Mouse (Mus musculus) spleen, adult 2 months (tissue): ENCODE measurements around the gene Tmem160.

ENCODE experiments used
- CTCF ChIP-seq: fragments of 200-500 bp; IDR thresholded peaks from 2 replicates; pipeline ENCODE4 v1.5.1; 2011; ENCODE audit warnings: mild to moderate bottlenecking, inconsistent platforms; ENCODE audit not compliant: insufficient read depth, insufficient read length, insufficient replicate concordance; ENCODE audit errors: extremely low read depth
- POLR2A ChIP-seq: fragments of 200-500 bp; IDR thresholded peaks from 2 replicates; pipeline ENCODE4 v1.6.1; 2011; ENCODE audit warnings: low read depth, low read length, inconsistent platforms

DNA sequence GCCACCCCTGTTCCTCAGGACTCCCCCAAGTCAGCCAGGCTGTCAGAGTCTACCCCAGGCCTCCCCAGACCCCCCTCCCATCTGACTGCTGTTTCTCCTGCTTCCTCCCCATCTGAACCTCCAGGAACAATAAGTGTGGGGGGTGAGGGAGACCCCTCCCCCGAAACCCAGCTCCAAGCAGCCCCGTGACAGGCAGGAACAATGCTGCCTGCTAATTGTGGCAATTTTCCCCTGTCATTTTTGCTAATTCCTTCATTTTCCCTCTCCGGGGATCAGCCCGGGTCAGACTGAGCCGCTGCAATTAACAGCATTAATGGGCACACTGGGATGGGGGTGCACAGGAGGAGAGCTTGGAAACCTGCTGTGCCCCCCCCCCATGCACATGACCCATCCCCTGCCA is 15.5 kb downstream of the Tmem160 start:
- TF ChIP-seq CTCF: no peak
- TF ChIP-seq POLR2A: no peak
